Mouse (Mus musculus): Measurements from ENCODE around the gene Cdk2ap2.

The Cdk2ap2 gene

GRCm38 (mm10) chr19:4136463-4136862 is 39.5 kb downstream of the Cdk2ap2 start:
- no peak for DNase-seq (ENCODE audit: low read depth, low spot score)

GRCm38 (mm10) chr19:4137913-4138312 is 40.9 kb downstream of the Cdk2ap2 start:
- no peak for DNase-seq (ENCODE audit: low read depth, low spot score)

- DNase-seq (ENCODE audit: low read depth, low spot score): no peak
Observed at GRCm38 (mm10) chr19:4139446-4139845, 42.5 kb downstream of the Cdk2ap2 start, which contains the start of gene Gpr152. Gene Gpr152, plus strand, starts transcription at chr19:4139787.

- DNase-seq (ENCODE audit: low read depth, low spot score): no peak
Observed at GRCm38 (mm10) chr19:4140147-4140546, 43.2 kb downstream of the Cdk2ap2 start.

GRCm38 (mm10) chr19:4142416-4143173 is 45.6 kb downstream of the Cdk2ap2 start:
- no peak for DNase-seq (ENCODE audit: low read depth, low spot score)

- DNase-seq (ENCODE audit: low read depth, low spot score): no peak
Observed at GRCm38 (mm10) chr19:4143759-4144268, 46.8 kb downstream of the Cdk2ap2 start, which contains the start of gene Cabp4. Gene Cabp4, minus strand, starts transcription at chr19:4144033.

GRCm38 (mm10) chr19:4144550-4145498 is 47.8 kb downstream of the Cdk2ap2 start:
- DNase-seq (ENCODE audit: low read depth, low spot score): no peak

GRCm38 (mm10) chr19:4145936-4146335 is 49.0 kb downstream of the Cdk2ap2 start:
- DNase-seq (ENCODE audit: low read depth, low spot score): no peak

- DNase-seq (ENCODE audit: low read depth, low spot score): no peak
Observed at GRCm38 (mm10) chr19:4146366-4147021, 49.5 kb downstream of the Cdk2ap2 start.

GRCm38 (mm10) chr19:4147022-4147405 is 50.0 kb downstream of the Cdk2ap2 start:
- DNase-seq (ENCODE audit: low read depth, low spot score): no peak

- no peak for DNase-seq (ENCODE audit: low read depth, low spot score)
Observed at GRCm38 (mm10) chr19:4147782-4148490, 51.0 kb downstream of the Cdk2ap2 start.

GRCm38 (mm10) chr19:4148491-4148806 is 51.5 kb downstream of the Cdk2ap2 start, which contains the start of gene Coro1b:
Gene Coro1b, plus strand, starts transcription at chr19:4148619.
- DNase-seq (ENCODE audit: low read depth, low spot score): peak; percentile 79

Data from c-Kit-negative CD71-positive TER-119-positive erythroid progenitor cells, embryonic 14.5 days (primary cell).